Mouse (Mus musculus) natural killer cell, adult 2 months (primary cell): ENCODE results near the gene Tfb2m.

Source experiments
- DNase-seq, 2 experiments: peaks; one replicate each; pipeline ENCODE4 v3.0.0; 2022; ENCODE audit warnings: low spot score in 2 of 2

Gene Tfb2m

GRCm38 (mm10) chr1:179506530-179507315, 39.3 kb downstream of the Tfb2m start:
- DNase-seq, result peak; percentile 16 to 39

GRCm38 (mm10) chr1:179502565-179502964, 43.5 kb downstream of the Tfb2m start:
- no peak for DNase-seq

GRCm38 (mm10) chr1:179499257-179499656, 46.8 kb downstream of the Tfb2m start:
- no peak for DNase-seq

- no peak for DNase-seq
Measured at GRCm38 (mm10) chr1:179492908-179493307, 53.2 kb downstream of the Tfb2m start.

GRCm38 (mm10) chr1:179488520-179488919, 57.5 kb downstream of the Tfb2m start:
- DNase-seq, result no peak

- DNase-seq, result no peak
Measured at GRCm38 (mm10) chr1:179487990-179488389, 58.1 kb downstream of the Tfb2m start.

GRCm38 (mm10) chr1:179487238-179487637, 58.8 kb downstream of the Tfb2m start:
- DNase-seq, result no peak

- no peak for DNase-seq
Measured at GRCm38 (mm10) chr1:179485784-179486540, 60.1 kb downstream of the Tfb2m start.

GRCm38 (mm10) chr1:179480862-179481261, 65.2 kb downstream of the Tfb2m start:
- no peak for DNase-seq
